Mouse (Mus musculus): ENCODE data around the gene ccdc198. TPM values are rescaled to one million over a fixed set of nuclear protein-coding genes. Genes with fewer than 3 reads are reported as not detected.

The ccdc198 gene
- polyA plus RNA-seq, 1 experiment from 2014 or later: 1.5 TPM

DNA sequence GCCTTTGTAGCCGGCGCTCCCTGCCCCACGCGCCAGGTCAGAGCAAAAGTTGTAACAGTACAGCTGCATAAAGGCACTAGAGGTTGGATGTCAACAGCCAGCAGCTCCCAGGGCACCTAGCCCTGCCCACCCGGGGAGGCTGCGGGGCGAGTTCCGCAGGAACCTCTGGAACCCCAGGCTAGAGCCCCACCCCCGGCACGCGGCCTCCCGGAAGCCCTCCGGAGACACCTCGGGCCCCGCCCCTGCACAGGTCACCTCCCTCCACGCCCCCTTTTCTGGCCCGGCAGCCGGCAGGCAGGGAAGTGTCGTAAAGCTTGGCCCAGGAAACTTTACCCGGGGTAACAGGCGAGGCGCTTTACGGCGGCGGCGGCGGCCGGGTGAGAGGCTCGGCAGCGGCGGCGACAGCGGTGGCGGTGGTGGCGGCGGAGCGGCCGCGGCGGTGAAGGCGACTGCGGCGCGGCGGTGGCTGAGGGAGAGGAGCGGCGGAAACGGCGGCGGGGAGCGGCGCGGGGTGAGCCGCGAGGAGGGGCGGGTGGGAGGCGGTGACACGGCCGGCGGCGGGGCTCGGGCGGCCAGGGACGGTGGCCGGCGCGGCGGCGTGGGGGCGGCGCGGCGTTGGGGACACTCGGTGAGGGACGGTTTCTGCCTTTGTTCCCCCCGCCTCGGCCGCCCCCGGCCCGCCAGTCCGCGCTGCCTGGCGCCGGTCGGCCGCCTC, 73.2 kb downstream of the ccdc198 start, which contains the start of gene Naa30:
Gene Naa30 (plus strand): TSS at position 360 of the 715 bp plus-strand sequence.
- Histone ChIP-seq H3K36me3 (replicated peaks; ENCODE audit: insufficient read depth, low read length) (no peaks in the 10 kb centered on the region), H3K4me2 (ENCODE audit: low read depth, low read length) (peak within 1 kb of the TSS; percentile 96), H3K27me3 (ENCODE audit: insufficient read depth, low read length) (no peaks in the 10 kb centered on the region), H3K9ac (replicated peaks) (peak within 1 kb of the TSS; percentile 98), H3K27ac (ENCODE audit: low read depth) (peak within 1 kb of the TSS; percentile 91), H3K4me1 (ENCODE audit: insufficient read depth) (peaks cover 14% of the 10 kb centered on the region), H3K4me3 (ENCODE audit: low read depth, low read length) (peak within 1 kb of the TSS; percentile 89), H3K9me3 (ENCODE audit: low read length) (no peaks in the 10 kb centered on the region)
- DNase-seq: peak; percentile 98
- peak; percentile 94 for ATAC-seq
- TF ChIP-seq EP300 (IDR thresholded peaks at IDR 0.05; ENCODE audit: low read depth): no peak
- no peak for TF ChIP-seq CTCF (IDR thresholded peaks at IDR 0.05; ENCODE audit: low read depth)
- 0% methylated on average over 26 of the region's 86 CpGs for WGBS (ENCODE audit: insufficient replicate concordance)

- no peaks in the 10 kb centered on the region for H3K9me3 ChIP-seq (ENCODE audit: low read length)
- peak overlapping the region; percentile 91 for H3K27ac ChIP-seq (ENCODE audit: low read depth)
- H3K4me3 ChIP-seq (ENCODE audit: low read depth, low read length): peak overlapping the region; percentile 89
- H3K9ac ChIP-seq (replicated peaks): peak overlapping the region; percentile 98
- DNase-seq (peak; percentile 15), ATAC-seq (peak; percentile 38)
- TF ChIP-seq EP300 (IDR thresholded peaks at IDR 0.05; ENCODE audit: low read depth) (no peak), CTCF (IDR thresholded peaks at IDR 0.05; ENCODE audit: low read depth) (no peak)
- 25% methylated on average over 8 of the region's 8 CpGs for WGBS (ENCODE audit: insufficient replicate concordance)
- peak overlapping the region; percentile 96 for H3K4me2 ChIP-seq (ENCODE audit: low read depth, low read length)
- H3K4me1 ChIP-seq (ENCODE audit: insufficient read depth): peaks cover 14% of the 10 kb centered on the region
- no peaks in the 10 kb centered on the region for H3K36me3 ChIP-seq (replicated peaks; ENCODE audit: insufficient read depth, low read length)
- H3K27me3 ChIP-seq (ENCODE audit: insufficient read depth, low read length): no peaks in the 10 kb centered on the region
These were observed 74.0 kb downstream of the ccdc198 start for GRCm38 (mm10) chr14:49171286-49171685.

Other genes starting within 250 kb of the ccdc198 start
- gene Ap5m1, start 179.4 kb downstream of the ccdc198 start, polyA plus RNA-seq (2015; fragmentation: Nextera tagmentation; extraction: Ambion mirVana): 7.8 TPM in 2 replicates
- 11.8 and 12.6 TPM in 2 replicates for gene Exoc5, start 178.8 kb downstream of the ccdc198 start, polyA plus RNA-seq (2015; fragmentation: Nextera tagmentation; extraction: Ambion mirVana)
- 3.4 and 4.5 TPM in 2 replicates for gene Naa30, start 73.2 kb downstream of the ccdc198 start, polyA plus RNA-seq (2015; fragmentation: Nextera tagmentation; extraction: Ambion mirVana)

Data from liver, postnatal 0 days (tissue).